Mouse (Mus musculus) frontal cortex, adult 2 months (tissue): ENCODE measurements at regions not wholly inside any gene's neighbourhood (a gene's known extent, or its start where the extent isn't known, plus 50 kb on each side); places are given as distances from the start of the nearest gene placed in this dataset.
A peak's percentile ranks its signal among the peaks of the same experiment; 100 is the strongest.

Experiments
- DNase-seq, 2 experiments: peaks; one replicate each; pipeline ENCODE4 v3.0.0; 2022; ENCODE audit warnings: low spot score in 1 of 2; ENCODE audit errors: extremely low spot score in 1 of 2

GRCm38 (mm10) chr2:39633041-39633440 is 406.8 kb upstream of the Ppp6c start:
- DNase-seq, result no peak

GRCm38 (mm10) chr2:39614221-39614620 is 388.0 kb upstream of the Ppp6c start:
- no peak for DNase-seq

GRCm38 (mm10) chr2:39612809-39613208 is 386.6 kb upstream of the Ppp6c start:
- no peak for DNase-seq

- DNase-seq, result peak in 1 of 2 experiments; percentile 26
Observed at GRCm38 (mm10) chr2:39612236-39612635, 386.0 kb upstream of the Ppp6c start.

GRCm38 (mm10) chr2:39602256-39602655 is 376.0 kb upstream of the Ppp6c start:
- DNase-seq, result no peak

- no peak for DNase-seq
Observed at GRCm38 (mm10) chr2:39558193-39558592, 331.9 kb upstream of the Ppp6c start.

GRCm38 (mm10) chr2:39507984-39508383 is 281.7 kb upstream of the Ppp6c start:
- no peak for DNase-seq

GRCm38 (mm10) chr2:39483208-39483912 is 257.1 kb upstream of the Ppp6c start:
- DNase-seq, result no peak

- no peak for DNase-seq
Observed at GRCm38 (mm10) chr2:39482608-39483007, 256.4 kb upstream of the Ppp6c start.

- no peak for DNase-seq
Observed at GRCm38 (mm10) chr2:39480236-39480635, 254.0 kb upstream of the Ppp6c start.

GRCm38 (mm10) chr2:39472925-39473324 is 246.7 kb upstream of the Ppp6c start:
- DNase-seq, result peak in 1 of 2 experiments; percentile 20
